Mouse (Mus musculus): ENCODE data around the gene Inafm2.

DNA sequence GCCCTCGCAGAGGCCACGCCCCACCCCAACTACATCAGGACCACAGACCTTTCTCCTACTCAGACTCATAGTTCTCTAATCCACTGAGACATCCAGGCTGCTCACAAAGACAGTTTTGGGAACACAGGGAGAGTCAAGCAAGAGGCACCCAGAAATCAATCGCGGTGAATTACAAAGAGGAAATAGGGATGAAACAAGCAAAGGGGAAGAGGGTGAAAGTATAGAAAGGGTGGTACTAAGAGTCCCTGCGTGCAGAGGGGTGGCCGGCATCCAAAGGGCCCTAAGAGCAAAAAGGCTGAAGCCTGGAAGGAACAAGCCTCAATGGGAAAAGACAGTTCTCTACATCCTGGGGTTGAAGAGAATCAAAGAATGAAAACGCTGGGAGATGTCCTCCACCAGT lies 937 bp upstream of the Inafm2 start:
- TF ChIP-seq POLR2A (IDR thresholded peaks at IDR 0.05; ENCODE audit: low read depth, low read length) (no peak), CTCF (conservative IDR thresholded peaks at IDR 0.05; ENCODE audit: insufficient read depth, insufficient read length, low read depth, low read length) (no peak)
